Mouse (Mus musculus) left cerebral cortex, adult 2 months (tissue): ENCODE results near the gene Rel. TPM values are rescaled to one million over a fixed set of nuclear protein-coding genes. Genes with fewer than 3 reads are reported as not detected.
"Not testable (repeated sequence)": the region's sequence is repeated elsewhere in the genome, so short reads cannot be mapped to it uniquely, and the experiment has no call there.

Source experiments
- DNase-seq, 2 experiments: peaks; one replicate each; pipeline ENCODE4 v3.0.0; 2021 to 2022; ENCODE audit warnings: low spot score in 2 of 2, mixed read lengths in 1 of 2; ENCODE audit errors: extremely low spot score in 1 of 2
- H3K27ac ChIP-seq: fragments of 200-600 bp; 2 replicates; pipeline ENCODE4 v1.8.1; 2022
- H3K4me3 ChIP-seq: fragments of 200-600 bp; 2 replicates; pipeline ENCODE4 v1.8.1; 2022
- CTCF ChIP-seq: fragments of 200-600 bp; IDR thresholded peaks from 2 replicates; pipeline ENCODE4 v1.8.1; 2022; ENCODE audit warnings: antibody characterized with exemption, mild to moderate bottlenecking, moderate library complexity
- intact Hi-C: fragments of 180-260 bp; cut with DNase I; formaldehyde crosslinking; loops from one replicate; pipeline ENCODE4 v1.15.1; 2025
- long read RNA-seq, 2 experiments: library from polyadenylated mRNA; stranded (forward); transcript quantifications; one replicate each; pipeline ENCODE4 v2.0.0; 2021; ENCODE audit warnings: borderline mapping rate in 2 of 2
- total RNA-seq, 2 experiments: library from RNA; stranded (reverse); gene quantifications; 2 replicates each; pipeline ENCODE4 v1.2.3; 2021

Rel gene
- total RNA-seq, result 1 to 10 TPM; 3.6 to 4.1 TPM
- long read RNA-seq, experiment 1, full-length matches to known transcripts, result 2 of 3 reads
- long read RNA-seq, experiment 1, partial matches to known transcripts, result 0 of 3 reads
- long read RNA-seq, experiment 1, other reads (novel, unspliced or antisense), result 1 of 3 reads
- long read RNA-seq, experiment 2, partial matches to known transcripts, result 0 of 1 reads
- long read RNA-seq, experiment 2, other reads (novel, unspliced or antisense), result 1 of 1 reads

DNA sequence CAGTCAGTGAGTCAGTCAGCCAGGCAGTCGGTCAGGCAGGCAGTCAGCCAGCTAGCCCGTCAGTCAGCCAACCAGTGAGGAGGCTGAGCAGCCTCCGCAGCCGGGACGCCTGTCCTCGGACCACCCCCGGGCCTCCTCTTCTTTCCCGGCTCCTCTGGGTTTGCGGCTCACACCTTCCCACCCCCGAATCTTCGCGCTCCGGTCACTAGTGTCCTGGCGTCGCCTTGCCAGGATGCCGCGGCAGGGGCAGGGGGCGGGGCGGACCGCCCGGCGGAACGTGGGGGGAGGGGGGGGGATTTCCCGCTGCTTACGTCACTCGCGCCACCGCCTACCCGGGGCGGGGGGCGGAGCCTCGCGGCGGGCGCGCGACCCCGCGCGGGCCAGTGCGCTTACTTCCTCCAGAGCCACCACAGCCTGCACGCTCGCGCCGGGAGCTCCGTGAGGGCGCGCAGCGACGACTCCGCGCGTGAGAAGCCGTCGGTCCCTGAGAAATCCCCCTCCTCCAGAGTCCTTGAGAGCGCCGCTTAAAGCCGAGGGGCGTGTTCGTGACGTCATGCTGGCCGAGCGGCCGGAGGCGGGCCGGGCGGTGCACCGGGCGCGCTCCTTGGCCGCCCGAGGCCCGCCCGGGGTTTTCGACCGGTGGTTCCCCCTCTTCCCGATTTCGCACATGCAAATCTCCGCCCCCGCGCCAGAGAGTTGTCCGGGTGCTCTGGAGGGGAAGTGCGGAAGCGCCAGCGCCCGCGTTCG lies at the start of gene Rel:
Rel (minus strand) TSS at position 211 of the 747 bp plus-strand sequence.
- TF ChIP-seq CTCF, result no peak
- Histone ChIP-seq H3K27ac (peak within 1 kb of the TSS; percentile 97), H3K4me3 (peak within 1 kb of the TSS; percentile 95)
- peak; percentile 85 to 90 for DNase-seq
- intact Hi-C loops, result loop anchor here (1.0 to 2.0 kb wide), 2 partner anchors 106 to 124 kb away; partner anchors contain the start of genes Papolg, Pex13 and Pus10

DNA sequence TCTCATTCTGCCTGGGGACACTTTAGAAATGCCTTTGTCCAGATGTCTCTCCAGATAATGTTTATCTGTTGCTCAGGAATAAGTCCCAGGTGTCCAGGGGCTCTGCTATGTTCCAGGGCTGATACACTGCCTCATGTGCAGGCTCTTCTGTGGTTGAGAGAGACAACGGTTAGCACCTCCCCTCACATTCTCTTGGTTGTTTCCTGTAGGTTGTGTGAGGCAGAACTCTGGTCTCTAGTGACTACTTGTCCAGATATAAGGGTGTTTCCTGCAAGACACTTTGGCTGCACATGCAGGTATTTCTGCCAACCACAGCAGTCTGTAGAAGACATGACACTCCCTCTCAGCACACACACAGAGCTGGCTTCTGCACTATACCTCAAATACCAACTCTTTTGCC lies 48.0 kb upstream of the Rel start:
- Histone ChIP-seq H3K4me3 (no peak overlapping the region), H3K27ac (no peak overlapping the region)
- TF ChIP-seq CTCF, result no peak
- no peak for DNase-seq
- intact Hi-C loops, result no loop called here

DNA sequence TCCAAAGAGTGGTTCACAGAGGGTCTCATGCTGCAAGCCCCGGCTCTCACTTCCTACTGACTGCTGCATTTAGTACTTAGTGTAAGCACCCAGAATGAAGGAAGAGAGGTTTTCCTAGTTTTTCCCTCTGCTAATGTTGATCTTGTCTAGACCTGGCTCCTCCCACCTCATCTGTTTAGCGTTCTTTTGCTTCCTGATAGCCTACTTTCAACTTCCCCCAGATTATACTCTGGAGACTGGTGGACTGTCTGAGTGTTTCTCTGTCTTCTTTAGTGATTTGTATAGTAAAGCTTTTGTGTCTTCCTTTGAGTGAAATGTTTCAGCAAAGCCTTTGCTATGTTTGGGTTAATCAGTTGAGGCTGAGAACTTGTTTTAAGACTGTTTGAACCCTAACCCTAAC lies 40.0 kb upstream of the Rel start:
- TF ChIP-seq CTCF, result no peak
- H3K4me3 ChIP-seq, result no peak overlapping the region
- intact Hi-C loops, result no loop called here
- DNase-seq, result no peak
- no peak overlapping the region for H3K27ac ChIP-seq

DNA sequence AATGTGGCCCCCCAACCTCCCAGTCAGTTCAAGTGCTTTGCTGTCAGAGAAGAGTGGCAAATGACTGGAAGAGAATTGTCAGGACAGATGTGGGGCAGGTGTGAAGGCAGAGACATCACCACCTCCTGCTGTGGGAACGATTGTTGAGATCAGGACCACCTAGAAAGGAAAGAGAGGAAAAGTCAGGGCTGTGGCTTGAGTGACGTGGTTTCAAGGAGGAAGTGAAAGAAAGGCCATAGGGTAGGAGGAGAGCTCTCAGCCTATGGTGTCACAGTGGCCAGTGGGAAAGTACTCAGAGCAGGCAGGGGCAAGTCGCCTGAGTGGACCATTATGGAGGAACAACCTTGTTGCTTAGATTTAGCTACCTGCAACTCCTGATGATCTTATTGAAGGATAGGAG lies 34.9 kb upstream of the Rel start:
- intact Hi-C loops, result no loop called here
- no peak overlapping the region for H3K27ac ChIP-seq
- no peak overlapping the region for H3K4me3 ChIP-seq
- no peak for TF ChIP-seq CTCF
- DNase-seq, result no peak

DNA sequence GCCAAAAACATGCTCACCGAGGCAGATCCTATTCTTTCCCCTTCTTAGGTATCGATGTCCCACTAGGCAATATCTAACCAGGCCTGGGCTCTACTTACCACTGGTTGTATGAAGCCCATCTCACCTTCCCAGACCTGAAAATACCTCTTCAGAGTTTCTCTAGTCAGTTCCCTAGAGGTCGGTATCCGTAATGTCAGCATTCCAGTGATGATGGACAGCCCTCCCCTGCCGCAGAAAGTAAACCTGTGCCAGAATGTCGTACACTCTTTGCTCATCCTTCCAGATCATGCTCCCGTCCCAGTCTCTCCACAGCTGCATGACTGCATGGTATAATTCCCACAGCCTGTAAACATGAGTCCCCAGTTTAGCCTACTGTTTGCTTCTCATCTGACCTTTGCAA lies 32.4 kb upstream of the Rel start:
- no peak overlapping the region for H3K27ac ChIP-seq
- no peak overlapping the region for H3K4me3 ChIP-seq
- DNase-seq, result no peak
- intact Hi-C loops, result no loop called here
- TF ChIP-seq CTCF, result no peak

DNA sequence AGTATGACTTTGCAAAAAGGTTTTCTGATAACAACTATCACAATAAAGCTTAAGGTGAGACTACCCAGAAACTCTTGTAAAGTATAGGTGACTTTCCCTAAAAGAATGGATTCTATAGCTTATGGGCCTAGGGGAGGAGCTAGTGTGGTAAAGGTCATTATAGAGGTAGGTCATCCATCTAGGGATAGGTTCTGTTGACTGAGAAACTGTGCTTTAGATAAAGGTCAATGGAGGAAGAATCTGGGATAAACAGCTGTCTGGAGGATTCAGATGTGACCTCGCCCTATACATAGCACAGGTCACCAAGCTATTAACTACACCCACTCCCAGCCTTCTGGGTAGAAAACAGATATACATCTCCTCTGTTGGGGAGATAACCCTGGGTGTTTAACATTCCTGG lies 31.5 kb upstream of the Rel start:
- no peak for DNase-seq
- intact Hi-C loops, result no loop called here
- H3K27ac ChIP-seq, result no peak overlapping the region
- no peak for TF ChIP-seq CTCF
- no peak overlapping the region for H3K4me3 ChIP-seq

DNA sequence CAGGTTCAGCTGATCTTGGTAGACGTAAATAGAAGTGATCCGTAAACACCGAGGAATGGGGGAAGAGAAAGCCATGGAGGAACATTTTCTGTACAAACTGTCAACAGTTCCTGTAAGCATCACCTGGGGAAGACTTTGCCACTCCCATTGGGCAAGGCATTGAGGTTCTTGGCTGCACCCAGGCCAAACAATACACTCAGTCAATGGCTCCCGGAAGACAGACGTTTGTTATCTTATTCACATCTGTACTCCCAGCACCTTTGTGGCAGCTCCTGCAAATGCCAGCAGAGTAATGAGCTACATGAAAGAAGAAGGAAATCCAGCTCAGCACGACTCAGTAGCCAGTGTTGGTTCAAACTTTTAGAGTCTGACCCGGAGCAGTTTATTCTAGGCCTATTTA lies 31.1 kb upstream of the Rel start:
- intact Hi-C loops, result no loop called here
- H3K4me3 ChIP-seq, result no peak overlapping the region
- H3K27ac ChIP-seq, result no peak overlapping the region
- DNase-seq, result no peak
- no peak for TF ChIP-seq CTCF

DNA sequence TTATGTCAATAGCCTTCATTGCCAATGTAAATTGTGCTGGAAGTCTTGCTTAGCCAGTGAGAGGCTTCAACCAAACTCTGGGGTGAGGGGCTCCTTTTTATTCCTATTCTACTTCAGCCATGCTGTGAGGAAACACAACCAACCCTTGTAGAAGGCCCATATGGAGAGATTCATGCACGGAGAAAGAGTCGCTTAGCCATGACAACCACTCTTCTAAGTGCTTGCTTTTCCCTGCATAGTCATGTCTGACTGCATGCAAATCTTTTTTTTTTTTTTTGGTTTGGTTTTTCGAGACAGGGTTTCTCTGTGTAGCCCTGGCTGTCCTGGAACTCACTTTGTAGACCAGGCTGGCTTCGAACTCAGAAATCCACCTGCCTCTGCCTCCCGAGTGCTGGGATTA lies 12.9 kb upstream of the Rel start:
- H3K4me3 ChIP-seq, H3K27ac ChIP-seq, intact Hi-C loops, DNase-seq: not testable (repeated sequence)

DNA sequence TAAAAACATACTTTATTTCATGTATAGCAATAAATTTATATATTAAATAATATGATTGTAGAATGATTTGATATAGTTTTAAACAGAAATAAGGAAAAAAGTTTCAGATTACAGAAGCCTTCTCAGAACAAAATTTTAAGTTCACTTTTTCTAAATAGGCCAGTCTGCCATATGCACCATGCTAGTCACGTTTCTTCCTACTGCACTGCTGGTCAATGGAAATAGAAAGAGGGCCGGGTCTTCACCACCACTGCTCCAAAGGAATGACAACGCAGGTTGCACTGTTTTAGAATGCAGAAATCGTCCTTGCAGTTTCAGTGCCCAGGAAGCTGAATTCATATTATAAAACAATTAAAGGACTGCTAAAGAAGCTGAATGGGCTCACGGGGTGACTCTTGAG lies 12.3 kb upstream of the Rel start:
- Histone ChIP-seq H3K4me3 (no peak overlapping the region), H3K27ac (no peak overlapping the region)
- intact Hi-C loops, result no loop called here
- no peak for TF ChIP-seq CTCF
- DNase-seq, result no peak

DNA sequence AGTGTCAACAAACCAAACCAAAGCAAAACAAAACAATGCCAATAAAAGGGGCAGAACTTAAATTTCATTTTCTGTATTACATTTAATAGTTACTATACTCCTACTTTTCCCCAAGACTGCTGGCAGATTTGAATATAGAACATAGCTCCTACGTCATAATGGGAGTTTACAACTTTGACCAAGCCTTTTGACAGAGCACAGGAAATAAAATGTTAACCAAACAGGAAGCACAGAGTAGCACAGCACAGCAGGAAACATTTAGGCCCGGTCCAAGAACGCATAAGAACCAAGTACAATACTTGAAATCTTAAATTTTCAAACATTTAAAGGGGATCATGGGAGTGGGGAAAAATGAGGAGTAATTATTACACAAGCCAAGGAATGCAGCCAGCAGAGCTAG lies 11.3 kb upstream of the Rel start:
- no peak for DNase-seq
- Histone ChIP-seq H3K4me3 (no peak overlapping the region), H3K27ac (no peak overlapping the region)
- intact Hi-C loops, result no loop called here
- no peak for TF ChIP-seq CTCF

DNA sequence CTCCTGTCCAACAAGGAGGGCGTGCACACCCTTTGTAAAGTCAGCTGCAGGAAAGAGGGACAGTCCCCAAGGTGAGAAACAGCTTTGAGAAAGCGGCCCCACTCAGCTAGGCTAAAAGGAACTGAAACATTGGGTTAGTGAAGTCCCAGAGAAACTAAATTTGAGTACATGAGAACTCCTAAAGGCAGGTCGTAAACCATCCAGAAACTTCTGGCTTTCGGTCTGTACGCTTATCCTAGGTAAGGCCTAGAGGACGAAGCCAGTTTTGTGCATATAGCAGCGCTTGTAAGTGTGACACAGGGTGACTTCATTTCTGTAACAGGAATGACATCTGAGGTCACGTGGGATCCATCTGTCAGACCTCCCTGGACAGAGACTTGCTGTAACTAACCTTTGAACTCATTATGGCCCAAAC lies 8.0 kb upstream of the Rel start:
- intact Hi-C loops, result no loop called here
- no peak for TF ChIP-seq CTCF
- H3K4me3 ChIP-seq, result no peak overlapping the region
- no peak overlapping the region for H3K27ac ChIP-seq
- DNase-seq, result no peak

DNA sequence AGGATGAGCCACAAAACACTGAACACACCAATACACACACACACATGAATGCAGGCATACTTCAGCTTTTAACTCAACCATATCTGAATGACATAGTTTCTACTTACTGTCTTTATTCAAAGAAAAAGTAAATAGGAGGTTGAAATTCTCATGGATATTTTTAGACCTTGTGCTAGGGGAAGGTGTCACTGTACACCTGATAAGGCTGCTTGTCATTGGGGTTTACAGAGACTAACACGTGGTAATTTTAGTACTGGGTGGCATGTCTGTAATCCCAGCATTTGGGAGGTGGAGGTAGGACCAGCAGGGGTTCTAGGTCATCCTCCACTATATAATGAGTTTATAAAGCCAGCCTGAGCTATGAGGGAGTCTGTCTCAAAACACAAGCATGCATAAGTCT lies 1.7 kb upstream of the Rel start:
- Histone ChIP-seq H3K4me3 (no peak overlapping the region), H3K27ac (no peak overlapping the region)
- no peak for DNase-seq
- TF ChIP-seq CTCF, result no peak
- intact Hi-C loops, result no loop called here
